Mouse (Mus musculus): Measurements from ENCODE around the gene Ccnd3. TPM values are rescaled to one million over a fixed set of nuclear protein-coding genes. Genes with fewer than 3 reads are reported as not detected.
A peak's percentile ranks its signal among the peaks of the same experiment; 100 is the strongest.
"Not testable (repeated sequence)": the region's sequence is repeated elsewhere in the genome, so short reads cannot be mapped to it uniquely, and the experiment has no call there.

Ccnd3 gene
- total RNA-seq, 2 experiments from 2014 or later = 93.8 to 126 TPM

GRCm38 (mm10) chr17:47578655-47579054, 73.8 kb downstream of the Ccnd3 start:
- intact Hi-C loops (cut with DNase I) = no loop called here
- no peak for DNase-seq

DNA sequence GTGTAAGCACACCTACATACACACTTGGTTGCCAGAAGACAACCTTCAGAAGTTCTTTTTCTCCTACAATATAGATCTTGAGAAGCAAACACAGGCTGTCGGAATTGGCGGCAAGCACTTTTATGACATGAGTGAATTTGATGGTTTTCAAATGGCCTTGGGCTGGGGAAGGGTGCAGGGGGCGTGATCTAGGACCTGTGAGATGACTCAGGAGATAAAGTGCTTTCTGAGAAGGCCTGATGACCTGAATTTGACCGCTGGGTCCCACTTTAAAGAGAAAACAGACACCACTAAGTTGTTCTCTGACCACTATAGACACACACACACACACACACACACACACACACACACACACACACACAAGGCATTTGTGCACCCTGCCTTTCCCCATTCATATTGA, 76.1 kb downstream of the Ccnd3 start:
- DNase-seq = no peak
- intact Hi-C loops (cut with DNase I) = no loop called here

DNA sequence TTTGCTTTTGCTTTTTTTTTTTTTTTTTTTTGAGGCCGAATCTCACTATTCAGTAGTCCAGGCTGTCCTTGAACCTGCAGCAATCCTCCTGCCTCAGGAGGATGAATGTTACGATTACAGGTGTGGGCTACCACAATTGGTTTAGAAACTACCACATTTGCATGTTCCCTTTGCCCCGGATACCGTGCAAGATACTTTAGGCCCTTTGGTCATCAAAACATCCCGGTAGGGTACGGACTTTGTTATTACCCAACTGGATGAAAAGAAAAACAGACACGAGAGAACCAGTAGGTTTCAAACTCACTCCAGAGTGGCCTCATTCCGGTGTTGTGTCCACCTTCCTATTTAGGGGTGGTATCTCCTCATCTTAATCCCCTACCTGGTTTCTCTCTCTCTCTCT, 83.7 kb downstream of the Ccnd3 start:
- intact Hi-C loops (cut with DNase I) = no loop called here

GRCm38 (mm10) chr17:47591073-47591472, 86.2 kb downstream of the Ccnd3 start:
- DNase-seq = no peak
- intact Hi-C loops (cut with DNase I) = no loop called here

More for the DNA sequence above, 83.7 kb downstream of the Ccnd3 start:
- no peak for DNase-seq

DNA sequence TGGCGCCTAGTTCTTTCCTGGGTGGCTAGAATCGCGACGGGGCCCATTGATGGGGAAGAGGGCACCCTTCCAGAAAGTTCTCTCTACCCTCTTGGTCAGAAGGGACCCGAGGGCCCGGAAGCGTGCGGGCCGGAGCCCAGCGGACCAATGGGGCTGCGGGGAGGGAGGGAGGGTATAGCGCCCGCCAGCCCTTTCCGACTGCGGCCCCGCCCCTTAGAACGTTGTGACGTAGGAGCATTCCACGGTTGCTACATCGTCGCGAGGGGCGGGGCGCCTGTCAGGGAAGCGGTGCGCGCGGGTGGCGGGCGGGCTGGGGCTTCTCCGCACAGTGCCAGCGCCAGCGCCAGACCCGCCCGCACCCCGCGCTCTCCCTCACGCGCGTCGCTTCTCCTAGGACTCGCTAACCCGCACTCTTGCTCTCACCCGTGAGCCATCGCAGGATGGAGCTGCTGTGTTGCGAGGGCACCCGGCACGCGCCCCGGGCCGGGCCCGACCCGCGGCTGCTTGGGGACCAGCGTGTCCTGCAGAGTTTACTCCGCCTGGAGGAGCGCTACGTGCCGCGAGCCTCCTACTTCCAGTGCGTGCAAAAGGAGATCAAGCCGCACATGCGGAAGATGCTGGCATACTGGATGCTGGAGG, 88.5 kb downstream of the Ccnd3 start:
- intact Hi-C loops (cut with DNase I) = no loop called here
- DNase-seq = peak; percentile 96 to 98

DNA sequence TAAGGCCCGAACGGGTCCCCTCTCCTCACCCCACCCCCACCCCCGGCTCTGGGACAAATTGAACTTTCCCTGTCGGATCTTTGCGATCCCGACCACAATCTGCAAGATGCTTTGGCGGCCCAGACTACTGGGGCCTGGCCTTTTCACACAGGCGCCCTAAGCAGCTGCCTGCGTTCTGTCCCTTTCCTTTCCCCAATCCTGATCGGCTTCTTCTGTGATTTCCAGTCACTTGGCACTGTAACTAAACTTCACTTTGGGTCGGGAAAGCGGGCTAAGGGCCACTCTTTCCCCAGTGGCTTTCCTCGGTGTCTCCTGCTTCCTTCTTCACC, 89.0 kb downstream of the Ccnd3 start:
- DNase-seq = peak in 1 of 2 experiments; percentile 58
- intact Hi-C loops (cut with DNase I) = loop anchor here (1.0 to 2.0 kb wide), 3 partner anchors 15 to 83 kb away; no protein-coding TSS in a partner anchor

GRCm38 (mm10) chr17:47594183-47594968, 89.5 kb downstream of the Ccnd3 start:
- intact Hi-C loops (cut with DNase I) = loop anchor here (1.0 to 2.0 kb wide), 3 partner anchors 14 to 83 kb away; no protein-coding TSS in a partner anchor
- DNase-seq = peak; percentile 14 to 54

- DNase-seq = no peak
- intact Hi-C loops (cut with DNase I) = loop anchor here (1.0 to 2.0 kb wide), 3 partner anchors 14 to 84 kb away; no protein-coding TSS in a partner anchor
Observed at GRCm38 (mm10) chr17:47594969-47595247, 90.1 kb downstream of the Ccnd3 start.

GRCm38 (mm10) chr17:47595248-47596161, 90.7 kb downstream of the Ccnd3 start:
- DNase-seq = peak; percentile 71
- intact Hi-C loops (cut with DNase I) = loop anchor here (2.0 kb wide), 2 partner anchors 13 to 73 kb away; no protein-coding TSS in a partner anchor

DNA sequence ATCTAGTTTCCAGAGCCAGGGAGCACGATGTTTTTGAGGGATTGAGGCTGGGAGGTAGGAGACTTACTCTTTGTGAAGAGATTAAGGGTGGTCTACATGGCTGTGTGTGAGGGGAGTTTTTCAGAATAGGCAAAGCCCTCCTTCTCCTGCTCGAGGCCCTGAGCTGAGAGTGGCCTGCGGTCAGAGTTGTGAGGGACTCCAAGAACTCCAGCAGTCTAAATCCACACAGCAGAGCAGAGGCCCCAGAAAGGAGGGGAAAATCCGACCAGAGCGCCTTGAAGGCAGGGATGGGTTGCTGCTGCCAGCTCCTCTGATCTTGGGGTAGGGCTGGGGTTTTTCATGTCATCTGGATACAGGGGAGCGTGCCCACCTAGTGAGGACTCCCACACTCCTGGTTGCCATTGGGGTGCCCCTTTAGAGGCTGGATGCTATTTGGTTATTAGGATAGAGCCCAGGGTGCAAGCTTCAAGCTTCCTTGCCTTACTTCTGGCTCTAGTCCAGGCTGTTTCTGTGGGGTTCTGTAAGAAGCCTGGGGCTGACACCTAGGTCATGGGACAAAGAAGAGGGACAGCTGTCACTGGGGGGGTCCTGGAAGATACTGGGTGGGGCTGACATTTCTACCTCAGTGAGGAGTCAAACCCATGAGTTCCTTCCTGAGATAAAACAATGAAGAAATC, 91.4 kb downstream of the Ccnd3 start:
- intact Hi-C loops (cut with DNase I) = no loop called here
- peak; percentile 19 to 22 for DNase-seq

GRCm38 (mm10) chr17:47596839-47597164, 92.0 kb downstream of the Ccnd3 start:
- intact Hi-C loops (cut with DNase I) = no loop called here
- peak; percentile 10 to 15 for DNase-seq

GRCm38 (mm10) chr17:47597261-47597660, 92.4 kb downstream of the Ccnd3 start:
- intact Hi-C loops (cut with DNase I) = no loop called here
- peak; percentile 11 to 19 for DNase-seq

DNA sequence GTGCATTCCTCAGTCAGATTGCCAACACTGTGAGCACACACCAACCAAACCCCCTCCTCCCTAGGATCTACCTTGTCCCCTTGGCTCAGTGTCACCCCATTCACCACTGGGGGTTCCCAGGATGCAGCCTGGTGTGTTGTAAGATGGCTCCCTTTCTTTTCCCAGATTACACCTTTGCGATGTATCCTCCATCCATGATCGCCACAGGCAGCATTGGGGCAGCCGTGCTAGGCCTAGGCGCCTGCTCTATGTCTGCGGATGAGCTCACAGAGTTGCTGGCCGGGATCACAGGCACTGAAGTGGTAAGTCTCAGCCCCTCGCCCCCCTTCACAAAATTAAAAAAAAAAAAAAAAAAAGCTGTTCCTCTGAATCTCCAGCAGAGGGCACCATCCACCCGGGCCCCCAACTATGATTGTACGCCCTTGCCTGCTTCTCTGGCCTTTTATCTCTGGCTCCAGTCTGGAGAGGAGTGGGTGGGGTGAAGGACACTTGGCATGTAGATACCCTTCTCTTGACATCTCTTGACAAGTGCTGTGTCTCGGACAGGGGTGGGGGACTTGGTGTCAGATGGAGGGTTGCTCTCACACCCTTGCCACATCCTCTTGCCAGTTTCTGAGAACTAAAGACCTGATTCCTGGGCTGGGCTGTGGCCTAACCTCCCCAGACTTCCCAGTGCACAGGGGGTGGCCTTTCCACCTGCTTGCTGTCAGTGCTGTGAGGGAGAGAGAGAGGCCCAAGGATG, 93.2 kb downstream of the Ccnd3 start:
- DNase-seq = peak; percentile 36 to 59
- intact Hi-C loops (cut with DNase I) = no loop called here

GRCm38 (mm10) chr17:47598580-47599304, 93.9 kb downstream of the Ccnd3 start:
- DNase-seq; intact Hi-C loops (cut with DNase I): not testable (repeated sequence)

GRCm38 (mm10) chr17:47599511-47600297, 94.9 kb downstream of the Ccnd3 start:
- intact Hi-C loops (cut with DNase I) = loop anchor here (10.0 kb wide), 1 partner anchor 195 kb away; the partner anchor contains the start of gene Guca1a
- peak; percentile 23 to 29 for DNase-seq

DNA sequence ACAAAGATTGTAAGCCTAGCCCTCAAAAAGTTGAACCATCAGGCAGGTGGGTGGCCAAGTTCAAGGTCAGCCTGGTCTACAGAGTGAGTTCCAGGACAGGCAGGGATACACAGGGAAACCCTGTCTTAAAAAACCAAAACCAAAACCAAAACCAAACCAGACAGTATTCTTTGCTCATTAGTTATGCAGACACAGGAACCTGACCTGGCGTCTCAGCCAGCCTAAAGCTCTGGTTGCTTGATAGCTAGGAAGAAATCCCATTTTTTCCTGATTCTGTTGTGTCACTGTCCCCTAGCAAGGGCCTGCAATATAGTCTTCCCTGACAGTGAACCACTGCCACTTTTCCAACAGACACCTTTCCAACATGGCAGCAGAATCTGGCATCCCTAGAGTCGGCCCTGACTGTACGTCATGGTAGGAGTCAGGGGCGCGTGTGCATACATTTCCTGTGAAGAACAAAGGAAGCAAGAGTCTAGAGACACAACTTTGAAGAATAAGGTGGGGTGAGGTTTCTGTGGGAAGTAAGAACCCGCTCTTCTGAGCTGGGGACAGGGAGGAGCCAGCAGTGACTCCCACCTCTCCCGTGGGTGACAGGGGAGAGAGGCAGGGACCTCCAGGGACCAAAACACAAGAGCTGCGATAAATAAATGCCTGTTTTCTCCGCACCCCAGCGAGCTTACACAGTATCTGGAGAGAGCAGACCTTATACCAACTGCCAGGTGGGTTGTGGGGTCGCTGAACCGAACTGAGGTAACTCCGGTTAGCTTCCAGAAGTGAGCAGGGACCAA, 95.9 kb downstream of the Ccnd3 start:
- intact Hi-C loops (cut with DNase I) = loop anchor here (10.0 kb wide), 1 partner anchor 196 kb away; the partner anchor contains the start of gene Guca1a
- DNase-seq = no peak

GRCm38 (mm10) chr17:47601389-47601755, 96.5 kb downstream of the Ccnd3 start:
- intact Hi-C loops (cut with DNase I) = loop anchor here (10.0 kb wide), 1 partner anchor 197 kb away; the partner anchor contains the start of gene Guca1a
- DNase-seq = no peak
